Mouse (Mus musculus) hematopoietic stem cell, adult 5-6 weeks (primary cell): ENCODE measurements around the gene Dbp. TPM values are rescaled to one million over a fixed set of nuclear protein-coding genes. Genes with fewer than 3 reads are reported as not detected.
"Not testable (repeated sequence)": the region's sequence is repeated elsewhere in the genome, so short reads cannot be mapped to it uniquely, and the experiment has no call there.

Experiments
- ATAC-seq, 2 experiments: fragments of 125-278 bp in 1 of 2; replicated peaks in 1 of 2; 2 replicates each; pipeline ENCODE4 v1.8.0; 2016 to 2017; ENCODE audit warnings: inconsistent platforms in 2 of 2, mild to moderate bottlenecking in 2 of 2, moderate number of reproducible peaks in 2 of 2, low read depth in 1 of 2, moderate TSS enrichment in 1 of 2; ENCODE audit not compliant: low FRiP score in 2 of 2, poor library complexity in 2 of 2, severe bottlenecking in 2 of 2, insufficient read depth in 1 of 2, low TSS enrichment in 1 of 2
- total RNA-seq: library from RNA; stranded (forward); fragments of 172-1452, 232-1000 nt; gene quantifications from 2 replicates; pipeline ENCODE4 v1.2.3, GENCODE M21; 2017

The Dbp gene
- total RNA-seq, result 11.5 and 25.3 TPM in 2 replicates

DNA sequence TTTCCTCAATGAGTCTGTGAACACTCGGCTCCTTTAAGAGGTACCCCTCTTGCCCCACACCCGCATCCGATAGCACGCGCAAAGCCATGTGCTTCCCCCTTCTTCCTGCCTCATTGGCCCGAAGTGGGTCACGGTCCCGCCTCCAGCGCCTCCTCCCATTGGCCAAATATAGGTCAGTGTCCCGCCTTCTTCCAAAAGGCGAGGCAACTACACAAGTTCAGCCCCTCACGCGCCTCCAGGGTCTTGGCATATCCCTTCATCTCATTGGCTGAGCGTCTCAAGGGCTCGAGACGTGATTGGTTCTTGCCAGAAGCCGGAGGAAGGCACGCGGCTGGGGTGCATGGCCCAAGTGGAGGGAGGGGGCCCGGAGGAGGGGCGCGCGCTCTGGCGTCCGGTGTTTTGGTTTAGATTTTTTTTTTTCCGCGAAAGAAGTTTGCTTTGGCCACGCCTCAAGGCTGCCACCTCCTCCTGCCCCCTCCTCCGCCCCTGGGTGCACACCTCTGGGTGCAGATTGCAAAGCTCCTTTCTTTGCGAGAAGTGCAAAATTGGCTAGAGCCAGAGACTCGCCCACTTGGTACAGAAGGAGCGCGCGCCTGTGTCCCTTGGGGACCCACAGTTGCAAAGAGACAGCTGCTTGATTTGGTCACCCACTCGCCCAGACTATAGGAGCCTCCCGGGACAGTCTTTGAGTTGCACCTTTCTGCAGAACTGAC, at the start of gene Dbp:
TSS of gene Dbp (plus strand) at position 359 of the 713 bp plus-strand sequence.
- ATAC-seq, result peak; percentile 79 to 81

DNA sequence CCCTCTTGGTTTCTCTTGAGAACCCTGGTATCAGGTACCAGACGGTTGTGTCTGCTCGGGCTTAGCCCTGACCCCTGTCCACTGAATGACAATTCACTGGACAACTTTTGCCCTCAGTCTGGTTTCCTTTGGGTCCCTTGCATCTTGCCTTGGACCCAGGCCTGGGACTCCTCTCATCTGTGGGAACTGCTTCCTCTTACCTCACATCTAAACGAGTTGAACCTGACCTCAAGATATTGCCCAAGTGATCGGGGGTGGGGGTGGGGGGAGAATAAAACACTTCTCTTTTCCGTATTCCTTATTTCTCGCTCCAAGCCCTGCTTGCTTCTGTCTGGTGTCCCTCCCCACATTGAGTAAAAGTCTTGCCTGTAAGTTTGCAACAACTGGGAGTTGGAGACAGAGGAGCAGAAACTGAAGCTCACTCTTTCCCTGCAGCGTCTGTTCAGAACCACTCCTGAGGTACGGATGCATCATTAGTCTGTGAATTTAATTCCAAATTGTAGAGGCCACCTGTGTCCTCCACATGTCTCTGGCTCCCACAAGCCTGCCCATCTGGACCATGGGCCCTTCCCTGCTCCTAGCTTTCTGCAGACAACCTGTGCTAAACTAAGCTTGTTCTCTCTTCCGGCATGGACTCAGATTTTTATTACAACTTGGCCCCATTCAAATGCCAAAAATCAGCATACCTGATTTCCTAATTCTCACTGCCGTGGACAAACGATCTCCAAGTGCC, 44.0 kb upstream of the Dbp start:
- peak; percentile 56 to 74; a peak in 3 of 4 replicates for ATAC-seq

DNA sequence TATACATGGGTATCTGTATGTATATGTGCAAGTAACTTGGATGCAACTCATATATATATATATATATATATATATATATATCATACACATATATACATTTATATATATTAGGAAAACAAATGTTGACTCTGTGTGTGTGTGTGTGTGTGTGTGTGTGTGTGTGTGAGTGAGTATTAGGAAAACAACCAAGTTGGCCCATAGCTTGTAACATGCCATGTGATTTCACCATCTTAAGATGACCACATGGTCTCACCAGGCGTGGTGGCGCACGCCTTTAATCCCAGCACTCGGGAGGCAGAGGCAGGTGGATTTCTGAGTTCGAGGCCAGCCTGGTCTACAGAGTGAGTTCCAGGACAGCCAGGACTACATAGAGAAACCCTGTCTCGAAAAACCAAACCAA, 43.2 kb upstream of the Dbp start:
- not testable (repeated sequence) for ATAC-seq

DNA sequence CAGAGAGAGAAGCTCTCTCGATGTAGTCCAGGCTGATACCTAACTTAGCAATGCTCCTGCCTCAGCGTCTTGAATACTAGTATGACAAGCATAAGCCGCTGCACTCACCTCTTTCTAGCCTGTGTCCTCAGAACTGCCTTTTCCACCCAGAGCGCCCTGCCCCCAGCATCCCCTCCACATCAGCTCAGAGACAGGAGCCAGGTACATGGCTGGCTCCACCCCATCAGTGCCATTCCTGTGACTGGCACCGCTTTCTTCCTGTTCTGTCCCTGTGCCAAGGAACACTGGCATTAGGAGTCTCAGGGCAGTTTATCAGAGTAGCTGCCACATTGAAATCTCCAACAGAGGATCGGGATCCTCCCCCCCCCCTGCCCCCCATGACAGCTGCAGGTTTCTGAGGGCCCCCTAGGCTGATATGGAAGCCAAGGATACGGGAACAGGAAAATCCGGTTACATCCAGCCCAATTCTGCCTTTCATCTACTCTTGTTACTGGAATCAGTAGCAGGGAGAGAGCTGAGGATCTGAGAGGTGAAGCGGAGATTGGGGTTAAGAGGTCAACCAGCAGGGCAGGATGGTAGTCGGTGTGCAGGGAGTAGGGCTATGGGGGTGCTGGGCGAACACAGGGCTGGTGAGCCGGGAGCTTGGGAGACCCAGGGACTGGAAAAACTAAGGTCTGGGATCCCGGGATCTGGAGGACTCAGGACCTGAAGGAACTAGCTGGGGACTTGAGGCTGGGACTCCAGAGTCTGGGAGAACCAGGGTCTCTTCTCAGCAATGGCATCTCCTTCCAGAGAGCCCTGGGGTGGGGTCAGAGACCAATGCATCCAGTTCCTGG, 39.4 kb upstream of the Dbp start:
- ATAC-seq, result no peak

DNA sequence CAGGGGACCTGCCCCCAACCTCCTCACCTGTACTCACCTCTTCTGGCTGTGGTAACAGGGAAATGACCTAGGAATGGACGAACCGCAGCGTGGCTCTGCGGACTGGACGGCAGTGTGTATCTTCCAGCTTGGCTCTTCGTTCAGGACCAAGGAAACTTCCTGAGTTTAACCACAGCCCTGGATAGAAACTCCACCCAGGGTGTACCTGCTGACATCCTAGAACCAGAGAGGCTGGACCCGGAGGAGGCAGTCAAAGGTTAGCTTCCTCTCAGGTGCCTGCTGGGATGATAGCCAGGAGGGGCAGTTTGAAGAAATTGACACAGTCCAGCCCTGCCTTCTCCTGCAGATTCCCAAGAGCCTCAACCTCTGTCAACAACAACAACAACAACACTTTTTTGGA, 38.7 kb upstream of the Dbp start, which contains the start of gene Fut2:
TSS of gene Fut2 (minus strand) at position 234 of the 400 bp plus-strand sequence.
- no peak for ATAC-seq

DNA sequence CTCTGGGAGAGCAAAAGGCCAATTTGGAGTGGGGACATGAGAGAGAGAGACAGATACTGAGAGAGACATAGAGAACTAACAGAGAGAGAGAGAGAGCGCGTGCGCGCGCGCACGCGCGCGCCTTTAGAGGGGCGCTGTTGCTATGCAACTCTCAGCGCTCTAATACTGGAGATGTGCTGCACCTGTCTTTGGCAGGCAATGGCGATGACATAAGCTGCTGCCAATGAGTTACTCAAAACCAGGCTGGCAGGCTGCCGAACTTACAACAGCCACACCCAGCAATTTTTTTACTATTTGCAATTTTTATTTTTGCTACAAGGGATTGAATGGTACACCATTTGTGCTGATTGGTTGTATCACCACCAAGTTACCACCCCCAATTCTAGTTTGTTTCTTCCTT, 37.1 kb upstream of the Dbp start:
- ATAC-seq, result no peak

DNA sequence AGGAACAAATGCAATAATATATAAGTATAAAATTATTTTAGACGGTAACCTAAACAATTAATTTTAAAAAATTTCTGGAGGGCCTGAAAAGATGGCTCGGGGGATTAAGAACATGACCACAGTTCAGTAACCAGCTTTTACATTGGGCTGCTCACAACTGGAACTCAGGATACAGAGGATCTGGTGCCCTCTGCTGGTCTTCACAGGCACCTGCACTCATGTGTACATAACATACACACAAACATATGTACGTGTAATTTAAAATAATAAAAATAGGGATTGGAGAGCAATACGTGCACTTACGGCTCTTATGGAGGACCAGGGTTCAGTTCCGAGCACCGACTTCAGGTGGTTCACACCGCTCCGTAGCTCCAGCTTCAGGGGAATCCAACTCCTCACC, 36.0 kb upstream of the Dbp start:
- no peak for ATAC-seq

DNA sequence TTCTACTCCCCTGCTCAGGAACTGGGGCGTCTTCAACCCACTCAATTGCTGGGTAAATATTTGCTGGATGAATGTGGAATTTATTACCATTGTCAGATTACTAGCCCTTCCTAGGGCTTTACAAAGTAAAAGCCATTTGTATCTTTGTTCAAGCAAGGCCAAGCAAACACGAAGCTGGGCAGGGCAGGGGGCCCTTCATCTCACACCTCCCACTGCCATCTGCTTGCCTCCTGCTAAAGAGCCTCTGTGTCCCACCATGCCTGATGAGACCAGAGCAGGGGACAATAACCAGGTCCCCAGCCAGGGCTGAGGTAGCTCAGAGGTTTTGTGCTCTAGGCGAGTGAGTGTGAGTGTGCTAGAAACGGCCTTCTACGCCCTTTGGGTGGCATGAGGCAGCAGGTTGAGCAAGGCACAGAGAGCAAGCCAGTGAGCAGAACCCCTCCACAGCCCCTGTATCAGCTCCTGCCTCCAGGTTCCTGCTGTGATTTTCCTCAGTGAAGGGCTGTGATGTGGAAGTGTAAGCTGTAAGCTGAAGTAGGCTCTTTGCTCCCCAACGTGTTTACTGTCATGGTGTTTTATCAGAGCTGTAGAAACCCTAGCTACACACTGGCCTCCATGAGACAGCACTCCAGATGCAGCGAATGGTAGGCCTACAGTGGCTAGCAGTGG, 27.1 kb upstream of the Dbp start:
- ATAC-seq, result no peak

DNA sequence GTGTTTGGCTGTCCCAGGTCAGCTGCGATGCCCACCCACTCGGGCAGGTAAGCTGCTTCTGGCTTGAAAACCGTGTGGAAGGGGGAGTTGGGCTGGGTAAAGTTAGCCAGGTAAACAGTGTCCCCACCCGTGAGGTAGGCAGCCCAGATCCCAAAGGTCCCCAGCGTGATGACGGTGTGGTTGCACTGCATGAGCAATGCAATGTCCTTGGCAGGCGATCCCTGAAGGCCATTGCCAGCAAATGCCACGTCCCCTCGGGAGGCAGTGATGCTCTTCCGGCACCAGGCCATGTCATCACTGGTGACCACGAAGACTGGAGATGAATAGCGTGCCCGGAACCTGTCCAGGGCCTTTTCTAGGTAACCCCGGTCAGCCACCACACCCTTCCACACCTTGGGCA, 26.4 kb upstream of the Dbp start:
- no peak for ATAC-seq

DNA sequence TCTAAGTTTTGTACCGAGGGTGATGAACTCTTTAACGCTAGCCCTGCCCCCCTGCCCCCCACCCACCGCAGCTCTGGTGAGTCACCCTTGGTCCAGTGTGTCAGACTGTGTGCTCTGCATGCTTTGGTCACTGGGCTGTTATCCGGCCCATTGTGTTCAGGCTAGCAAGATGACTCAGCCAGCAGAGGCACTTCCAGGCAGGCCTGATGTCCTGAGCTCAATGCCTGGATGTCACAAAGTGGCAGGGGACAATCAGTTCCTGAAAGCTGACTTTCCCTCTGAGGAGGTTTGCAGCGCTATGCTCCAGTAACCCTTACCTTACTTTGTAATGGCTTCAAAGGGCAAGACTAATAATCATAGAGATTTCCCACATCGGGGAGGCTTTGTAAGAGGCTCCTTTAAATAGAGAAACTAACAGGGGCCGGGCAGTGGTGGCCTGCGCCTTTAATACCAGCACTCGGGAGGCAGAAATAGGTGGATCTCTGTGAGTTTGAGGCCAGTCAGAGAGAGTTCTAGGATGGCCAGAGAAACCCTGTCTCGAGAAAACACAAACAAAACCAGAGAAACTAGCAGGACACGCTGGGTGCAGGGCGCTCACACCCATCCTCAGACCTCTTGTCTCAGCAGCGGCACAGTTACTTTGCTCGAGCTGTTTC, 24.8 kb upstream of the Dbp start:
- no peak for ATAC-seq

DNA sequence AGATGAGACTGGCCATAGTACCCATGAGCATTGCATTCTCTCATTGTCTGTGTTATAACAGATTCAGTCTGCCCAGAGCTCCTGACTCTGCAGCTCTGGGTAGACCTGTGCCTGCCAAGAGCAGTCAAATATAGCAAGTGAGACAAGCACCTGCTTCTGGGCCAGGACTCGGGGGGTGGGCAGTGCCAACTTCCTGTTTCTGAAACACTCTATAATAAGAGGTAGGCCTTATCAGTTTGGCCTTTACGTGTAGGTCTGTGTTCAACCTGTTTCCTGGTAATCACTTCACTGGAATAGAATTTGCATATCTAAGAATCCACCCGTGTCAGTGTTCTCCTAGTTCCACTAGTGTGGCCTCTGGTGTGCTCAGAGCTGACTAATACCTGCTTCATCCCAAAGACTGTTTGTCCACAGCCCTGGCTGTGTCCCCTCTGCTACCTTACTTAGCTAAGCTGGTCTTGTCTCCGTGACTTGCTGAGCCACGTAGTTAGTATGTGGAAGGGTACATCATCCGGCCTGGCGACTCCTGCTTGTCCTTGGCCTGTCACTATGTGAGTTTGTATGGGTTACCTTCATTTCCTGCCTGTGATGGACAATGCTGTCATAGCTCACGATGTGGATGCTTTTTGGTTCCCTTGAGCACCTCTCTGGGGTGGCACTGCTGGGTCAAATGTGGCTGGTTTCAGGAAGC, 23.7 kb upstream of the Dbp start:
- peak; percentile 50 to 66 for ATAC-seq

DNA sequence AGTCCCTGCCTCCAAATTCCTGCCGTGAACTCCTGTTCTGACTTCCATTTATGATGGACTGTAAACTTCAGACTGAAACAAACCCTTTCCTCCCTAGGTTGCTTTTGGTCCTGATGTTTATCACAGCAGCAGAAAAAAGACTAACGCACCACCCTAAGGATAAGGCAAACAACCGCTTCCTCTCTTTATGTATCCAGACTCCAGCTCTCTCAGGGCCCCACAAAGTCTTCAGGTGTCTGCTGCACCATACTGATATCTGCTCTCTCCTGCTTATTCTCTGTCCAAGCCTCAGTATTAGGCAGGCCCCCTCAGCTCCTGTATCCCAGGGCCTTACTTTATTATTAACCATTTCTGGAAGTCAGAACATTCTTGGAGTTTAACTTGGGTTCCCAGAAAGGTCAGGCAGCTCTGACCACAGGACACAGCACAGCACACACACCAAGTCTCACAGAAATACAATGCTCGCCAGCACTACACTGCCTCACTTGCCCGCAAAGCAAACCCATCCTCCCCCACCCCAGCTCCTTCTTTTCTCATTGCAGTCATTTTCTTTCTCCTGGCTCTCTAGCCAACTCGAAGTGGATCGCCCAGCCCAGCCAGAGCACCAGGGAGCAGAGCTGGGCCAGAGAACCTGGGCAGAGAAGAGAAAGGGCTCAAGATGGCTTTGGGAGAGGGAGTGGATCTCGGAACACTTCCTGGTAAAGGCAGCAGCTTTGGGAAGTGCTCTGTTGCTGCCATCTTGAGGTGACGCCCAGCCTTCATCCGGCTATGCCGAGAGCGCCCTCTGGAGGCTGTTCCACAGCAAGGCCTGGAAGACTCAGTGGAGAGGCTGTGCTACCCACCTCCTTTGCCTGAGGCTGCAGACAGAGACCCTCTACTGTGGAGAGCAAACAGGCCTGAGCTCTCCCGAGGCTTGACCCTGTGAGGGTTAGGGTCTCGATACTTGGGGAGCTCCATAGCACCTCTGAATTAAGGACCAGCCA, 22.5 kb upstream of the Dbp start:
- peak; percentile 57 to 68; a peak in 3 of 4 replicates for ATAC-seq

DNA sequence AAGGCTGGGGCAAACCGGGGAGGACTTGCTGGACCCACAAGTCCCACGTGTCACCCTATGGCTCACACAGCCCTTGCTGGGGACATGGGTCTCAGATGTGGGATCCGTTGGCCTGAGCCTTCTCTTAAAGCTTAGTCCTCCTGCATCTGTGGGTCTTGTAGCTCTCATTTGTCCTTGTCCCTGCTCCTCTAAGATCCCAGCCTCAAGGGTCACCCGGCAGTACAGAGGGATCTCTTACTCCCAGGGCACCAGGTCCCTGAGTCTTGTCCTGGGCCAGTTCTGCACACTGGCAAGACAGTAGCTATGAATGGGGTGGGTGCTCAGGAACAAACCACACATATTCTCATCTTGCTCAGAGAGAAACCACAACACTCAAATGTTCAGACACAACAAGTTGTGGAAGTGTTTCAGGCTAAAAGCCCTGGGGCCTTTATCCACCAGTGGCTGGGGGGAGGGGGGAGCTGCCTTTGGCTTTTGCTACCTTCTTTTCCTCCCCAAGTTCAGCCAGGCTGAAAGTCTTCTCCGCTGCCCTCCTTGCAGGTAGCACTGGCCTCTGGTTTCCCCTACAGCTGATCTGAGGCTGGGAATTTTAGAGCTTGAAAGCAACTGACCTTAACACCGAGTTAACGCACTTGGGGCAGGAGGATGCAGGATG, 21.4 kb upstream of the Dbp start, which contains the start of gene Ntn5:
TSS of gene Ntn5 (plus strand) at position 627 of the 655 bp plus-strand sequence.
- ATAC-seq, result no peak

DNA sequence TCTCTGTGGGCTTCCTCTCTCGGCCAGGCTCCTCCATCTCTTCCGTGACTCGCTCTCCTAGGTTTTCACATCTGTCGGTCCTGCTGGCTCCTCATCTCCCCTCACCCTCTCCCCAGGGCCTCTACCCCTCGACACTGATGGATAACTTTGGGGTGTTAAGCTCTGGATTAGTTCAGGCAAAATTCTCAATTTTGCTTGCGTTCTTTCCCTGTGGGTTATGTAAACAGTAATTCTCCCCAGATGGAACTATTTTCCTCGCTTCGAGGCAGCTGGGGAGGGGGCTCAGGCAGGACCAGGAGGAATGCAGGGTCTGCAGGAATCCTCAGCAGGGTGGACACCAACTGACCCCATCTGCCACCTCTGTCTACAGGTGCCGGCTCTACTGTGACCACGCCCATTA, 19.1 kb upstream of the Dbp start:
- ATAC-seq, result no peak

DNA sequence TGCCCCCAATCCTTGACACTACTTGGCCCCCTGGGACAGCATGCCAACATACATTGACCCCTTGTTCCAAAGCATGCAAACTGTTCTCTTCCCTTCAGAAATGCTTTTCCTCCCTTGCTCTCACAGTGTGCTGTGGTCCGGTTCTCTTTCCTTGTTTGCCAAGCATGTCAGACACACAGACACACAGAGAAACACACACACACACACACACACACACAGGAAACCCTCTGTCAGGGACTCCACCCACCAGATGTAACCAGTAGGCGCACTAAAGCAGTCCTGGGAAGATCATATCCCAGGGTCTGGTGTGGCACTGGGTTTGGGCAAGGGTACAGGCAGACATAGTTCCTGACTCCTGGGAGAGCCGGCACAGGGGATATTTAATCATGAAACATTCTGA, 18.0 kb upstream of the Dbp start:
- no peak for ATAC-seq
